Mouse (Mus musculus) C2C12 (cell line): ENCODE measurements around the gene Slc10a7. TPM values are rescaled to one million over a fixed set of nuclear protein-coding genes. Genes with fewer than 3 reads are reported as not detected.
A peak's percentile ranks its signal among the peaks of the same experiment; 100 is the strongest.
"Not testable (repeated sequence)": the region's sequence is repeated elsewhere in the genome, so short reads cannot be mapped to it uniquely, and the experiment has no call there.

ENCODE experiments used
- H3K27me3 ChIP-seq: one replicate; pipeline ENCODE4 v1.6.1; 2011; ENCODE audit not compliant: control insufficient read depth, insufficient read depth, insufficient read length
- H3K36me3 ChIP-seq: one replicate; pipeline ENCODE4 v1.6.1; 2011; ENCODE audit not compliant: control insufficient read depth, insufficient read depth
- H3K4me3 ChIP-seq: one replicate; pipeline ENCODE4 v1.5.1; 2011; ENCODE audit warnings: mild to moderate bottlenecking, control low read depth; ENCODE audit not compliant: poor library complexity, insufficient read depth, severe bottlenecking
- H3K79me2 ChIP-seq: one replicate; pipeline ENCODE4 v1.6.1; 2011; ENCODE audit not compliant: control insufficient read depth, insufficient read depth
- H3K79me3 ChIP-seq: one replicate; pipeline ENCODE4 v1.6.1; 2011; ENCODE audit warnings: low read depth, control low read depth
- H3ac ChIP-seq: one replicate; pipeline ENCODE3; 2011; ENCODE audit warnings: low read depth; ENCODE audit not compliant: control insufficient read depth, insufficient read length
- CEBPB ChIP-seq: IDR thresholded peaks from one replicate; pipeline ENCODE4 v1.6.1; 2011; ENCODE audit warnings: low read depth, mild to moderate bottlenecking, control low read depth, moderate library complexity
- CTCF ChIP-seq: IDR thresholded peaks from one replicate; pipeline ENCODE4 v1.5.1; 2011; ENCODE audit not compliant: control insufficient read depth, insufficient read depth, insufficient read length
- FOSL1 ChIP-seq: IDR thresholded peaks from one replicate; pipeline ENCODE4 v1.8.0; 2011; ENCODE audit warnings: mild to moderate bottlenecking, low read length; ENCODE audit not compliant: poor library complexity, insufficient read depth, severe bottlenecking
- MAX ChIP-seq: IDR thresholded peaks from one replicate; pipeline ENCODE4 v1.6.1; 2011; ENCODE audit warnings: mild to moderate bottlenecking, control low read depth
- MYOD1 ChIP-seq: IDR thresholded peaks from one replicate; pipeline ENCODE4 v1.6.1; 2011; ENCODE audit warnings: low read depth; ENCODE audit not compliant: control insufficient read depth, insufficient read length
- MYOG ChIP-seq: IDR thresholded peaks from one replicate; pipeline ENCODE4 v1.6.1; 2011; ENCODE audit not compliant: control insufficient read depth, insufficient read length; ENCODE audit errors: extremely low read depth
- USF1 ChIP-seq: IDR thresholded peaks from one replicate; pipeline ENCODE4 v1.6.1; 2011; ENCODE audit warnings: low read depth, mild to moderate bottlenecking, control low read depth, moderate library complexity
- long read RNA-seq, 2 experiments: library from polyadenylated mRNA; unstranded; transcript quantifications; one replicate each; pipeline ENCODE4 v2.0.0; 2019 to 2020
- polyA plus RNA-seq: library from polyadenylated mRNA; unstranded; fragments of >200 nt; fragmentation: generic; extraction: Trizol; gene quantifications from one replicate; pipeline ENCODE4 v1.2.1, GENCODE M21; 2012; ENCODE audit warnings: missing spikeins

Gene Slc10a7
- polyA plus RNA-seq = 7.5 TPM
- long read RNA-seq, experiment 1, partial matches to known transcripts = 1 of 3 reads
- long read RNA-seq, experiment 1, other reads (novel, unspliced or antisense) = 1 of 3 reads
- long read RNA-seq, experiment 2, transcript Slc10a7-201 (12 exons, 3,595 nt) = major isoform, 95 of 126 reads
- long read RNA-seq, experiment 2, partial matches to known transcripts = 4 of 126 reads
- long read RNA-seq, experiment 2, other reads (novel, unspliced or antisense) = 23 of 126 reads

DNA sequence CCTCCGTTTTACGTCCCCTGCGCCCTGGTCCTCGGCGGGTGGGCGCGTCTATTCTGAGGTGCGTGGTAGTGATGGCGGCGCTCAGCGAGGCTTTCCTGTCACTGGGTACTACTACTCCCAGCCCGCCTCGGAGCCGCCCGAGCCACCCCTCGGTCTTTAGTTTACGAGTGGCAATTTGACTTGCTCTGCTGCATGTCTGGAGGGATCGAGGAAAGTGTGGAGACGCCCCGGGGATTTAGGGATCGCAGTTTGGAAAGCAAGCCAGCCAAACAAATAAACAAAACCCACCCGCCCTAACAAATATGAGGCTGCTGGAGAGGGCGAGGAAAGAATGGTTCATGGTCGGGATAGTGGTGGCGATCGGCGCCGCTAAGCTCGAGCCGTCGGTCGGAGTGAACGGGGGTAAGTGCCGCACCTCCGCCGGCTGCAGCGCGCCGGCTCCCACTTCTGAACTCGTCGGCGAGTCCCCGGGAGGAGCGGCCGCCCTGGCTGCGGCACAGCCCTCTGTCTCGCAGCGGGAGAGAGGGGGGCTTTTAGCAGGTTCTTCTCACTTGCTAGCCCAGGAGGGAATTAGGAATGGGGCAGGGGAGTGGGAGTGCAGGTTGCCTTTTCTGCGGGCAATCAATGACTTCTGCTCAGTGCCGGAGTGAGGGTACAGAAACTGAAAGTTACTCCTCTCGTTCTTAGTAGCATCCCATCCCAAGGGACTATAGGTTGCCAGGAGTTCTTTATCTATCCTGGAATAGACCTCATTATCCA, at the start of gene Slc10a7:
Gene Slc10a7, plus strand, starts transcription at position 74 of the 759 bp plus-strand sequence.
- Histone ChIP-seq H3K4me3 (peak within 1 kb of the TSS; percentile 89), H3K79me2 (peaks cover 89% of the 10 kb centered on the region), H3K79me3 (peaks cover 54% of the 10 kb centered on the region), H3K36me3 (peaks cover 17% of the 10 kb centered on the region), H3ac (peak within 1 kb of the TSS; percentile 98), H3K27me3 (no peaks in the 10 kb centered on the region)
- TF ChIP-seq FOSL1 = no peak
- TF ChIP-seq USF1 = no peak
- no peak for TF ChIP-seq CTCF
- TF ChIP-seq MAX = no peak
- no peak for TF ChIP-seq MYOD1
- TF ChIP-seq MYOG = no peak
- TF ChIP-seq CEBPB = no peak

DNA sequence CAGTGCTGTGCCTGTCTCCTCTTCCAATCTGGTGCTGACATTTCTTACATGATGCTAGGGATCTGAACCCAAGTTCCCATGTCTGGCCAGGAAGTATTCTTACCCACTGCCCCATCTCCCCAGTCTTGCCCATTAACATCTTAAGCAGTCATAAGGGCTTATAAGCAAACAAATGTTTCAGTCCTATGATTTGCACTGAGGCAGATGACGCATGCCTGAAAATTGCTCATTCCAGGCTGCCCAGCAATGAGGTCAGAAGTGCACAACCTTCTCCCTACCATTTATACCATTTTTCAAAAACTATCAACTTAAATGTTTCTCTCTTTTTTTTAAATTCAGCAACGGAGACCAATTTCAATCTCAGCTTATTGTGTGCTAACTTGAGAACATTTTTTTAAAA, 45.2 kb upstream of the Slc10a7 start:
- TF ChIP-seq USF1 (no peak), CEBPB (no peak), MYOG (no peak), MAX (no peak), CTCF (no peak), FOSL1 (no peak), MYOD1 (no peak)
- no peak overlapping the region for H3ac ChIP-seq
- no peaks in the 10 kb centered on the region for H3K27me3 ChIP-seq
- no peaks in the 10 kb centered on the region for H3K79me3 ChIP-seq
- H3K79me2 ChIP-seq = no peaks in the 10 kb centered on the region
- no peak overlapping the region for H3K4me3 ChIP-seq
- no peaks in the 10 kb centered on the region for H3K36me3 ChIP-seq

DNA sequence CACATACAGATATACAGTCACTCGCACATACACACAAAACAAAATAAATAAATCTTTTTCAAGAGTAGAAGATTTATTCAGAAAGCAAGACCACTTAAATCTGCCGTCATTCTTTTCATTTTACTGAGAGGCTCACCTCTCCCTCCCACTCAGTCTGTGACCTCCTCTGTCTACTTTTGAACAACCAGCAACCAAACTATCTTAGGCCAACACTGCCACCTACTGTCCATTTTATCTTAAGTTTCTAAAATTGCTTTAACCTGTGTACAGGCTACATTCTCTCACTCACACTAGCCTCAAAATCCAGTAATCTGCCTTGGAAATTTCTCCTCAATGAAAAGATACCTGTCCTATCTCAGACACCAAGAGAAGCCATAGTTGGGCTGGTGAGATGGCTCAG, 41.3 kb upstream of the Slc10a7 start:
- H3K79me2 ChIP-seq = no peaks in the 10 kb centered on the region
- H3K27me3 ChIP-seq = no peaks in the 10 kb centered on the region
- no peaks in the 10 kb centered on the region for H3K79me3 ChIP-seq
- H3K4me3 ChIP-seq = no peak overlapping the region
- TF ChIP-seq MAX (no peak), USF1 (no peak), CEBPB (no peak), CTCF (no peak), MYOD1 (no peak), FOSL1 (no peak), MYOG (no peak)
- H3ac ChIP-seq = no peak overlapping the region
- no peaks in the 10 kb centered on the region for H3K36me3 ChIP-seq

DNA sequence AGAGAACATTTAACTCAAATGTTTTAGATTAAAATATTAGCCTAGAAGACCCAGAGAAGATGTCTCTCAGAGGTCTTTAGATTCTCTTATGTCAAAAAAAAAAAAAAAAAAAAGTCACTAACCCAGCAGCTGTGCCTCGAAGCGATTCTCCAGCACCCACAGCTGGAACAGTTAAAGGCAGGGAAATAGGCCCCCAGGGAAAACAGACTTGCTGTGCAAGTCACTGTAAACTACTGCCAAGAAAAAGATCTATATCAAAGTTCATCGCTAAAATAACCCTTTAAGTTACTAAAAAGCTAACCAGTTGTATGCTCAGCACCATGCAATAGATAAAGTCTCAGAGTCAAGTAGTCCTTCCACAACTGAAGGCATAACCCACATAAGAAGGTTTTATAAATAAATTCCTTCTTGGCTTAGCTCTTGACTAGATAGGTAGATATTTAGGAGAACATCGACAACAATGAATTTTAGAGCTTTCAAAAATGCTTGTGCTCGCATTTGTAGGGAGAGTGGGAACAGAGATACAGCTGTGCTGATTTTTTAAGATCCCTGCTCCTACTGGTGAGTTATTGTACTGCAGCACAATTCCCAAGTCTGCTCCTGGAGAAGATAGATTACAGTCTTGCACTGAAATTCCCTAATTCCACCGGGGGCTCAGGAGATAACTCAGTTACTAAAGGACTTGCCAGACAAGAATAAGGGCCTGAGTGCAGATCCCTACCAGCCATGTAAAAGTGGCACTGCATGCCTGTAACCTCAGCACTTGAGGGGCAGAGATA, 31.9 kb upstream of the Slc10a7 start:
- no peaks in the 10 kb centered on the region for H3K36me3 ChIP-seq
- H3K79me2 ChIP-seq = no peaks in the 10 kb centered on the region
- H3K4me3 ChIP-seq = no peak overlapping the region
- H3K27me3 ChIP-seq = peaks cover 3% of the 10 kb centered on the region
- H3ac ChIP-seq = no peak overlapping the region
- no peaks in the 10 kb centered on the region for H3K79me3 ChIP-seq
- TF ChIP-seq USF1 = no peak
- TF ChIP-seq MYOD1 = no peak
- no peak for TF ChIP-seq CEBPB
- no peak for TF ChIP-seq MAX
- TF ChIP-seq CTCF = no peak
- TF ChIP-seq FOSL1 = no peak
- no peak for TF ChIP-seq MYOG

DNA sequence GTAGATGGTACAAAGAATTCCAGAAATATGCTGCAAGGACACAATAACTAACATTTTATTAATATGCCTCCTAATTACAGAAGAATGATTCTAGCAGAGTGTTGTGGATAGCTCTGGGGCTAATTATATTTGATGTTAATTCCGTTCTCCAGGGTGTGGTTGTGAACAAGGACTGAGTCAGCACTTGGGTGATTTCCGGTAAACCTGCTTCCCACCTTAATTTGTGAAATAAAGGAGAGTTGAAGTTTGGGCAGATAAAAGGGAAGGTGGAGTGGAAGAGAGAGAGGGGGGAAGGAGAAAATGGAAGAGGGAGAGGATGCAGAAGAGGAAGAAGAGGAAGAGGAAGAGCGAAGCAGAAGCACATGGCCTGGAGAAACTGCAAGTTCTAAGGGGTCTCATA, 19.4 kb upstream of the Slc10a7 start:
- Histone ChIP-seq H3K79me3 (no peaks in the 10 kb centered on the region), H3K79me2 (no peaks in the 10 kb centered on the region), H3K4me3 (no peak overlapping the region), H3K27me3 (peaks cover 6% of the 10 kb centered on the region), H3K36me3 (no peaks in the 10 kb centered on the region), H3ac (no peak overlapping the region)
- TF ChIP-seq CEBPB = no peak
- TF ChIP-seq USF1 = no peak
- TF ChIP-seq FOSL1 = no peak
- no peak for TF ChIP-seq MYOG
- TF ChIP-seq CTCF = no peak
- no peak for TF ChIP-seq MYOD1
- TF ChIP-seq MAX = no peak

DNA sequence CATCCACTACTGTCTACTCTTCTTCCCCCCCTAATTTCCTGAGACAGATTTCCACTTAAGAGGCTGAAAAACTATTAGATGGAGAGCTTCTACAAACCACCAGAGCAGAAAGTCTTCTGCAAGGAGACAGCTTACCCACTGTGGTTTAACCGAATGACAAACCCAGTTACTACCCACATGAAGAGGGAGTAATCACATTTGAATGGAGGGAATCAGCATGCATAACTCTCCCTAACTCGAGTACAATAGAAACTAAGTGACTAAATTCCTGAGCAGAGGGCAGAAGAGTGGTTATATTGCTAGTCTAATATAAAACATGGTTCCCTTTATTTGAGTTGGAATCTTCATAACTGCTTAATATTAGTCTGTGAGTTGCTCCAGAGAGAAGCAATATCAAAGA, 16.1 kb upstream of the Slc10a7 start:
- no peaks in the 10 kb centered on the region for H3K27me3 ChIP-seq
- H3K4me3 ChIP-seq = no peak overlapping the region
- no peaks in the 10 kb centered on the region for H3K79me2 ChIP-seq
- TF ChIP-seq USF1 (no peak), MYOG (no peak), MYOD1 (no peak), CEBPB (no peak), FOSL1 (no peak), MAX (no peak), CTCF (no peak)
- H3ac ChIP-seq = no peak overlapping the region
- H3K36me3 ChIP-seq = no peaks in the 10 kb centered on the region
- no peaks in the 10 kb centered on the region for H3K79me3 ChIP-seq

DNA sequence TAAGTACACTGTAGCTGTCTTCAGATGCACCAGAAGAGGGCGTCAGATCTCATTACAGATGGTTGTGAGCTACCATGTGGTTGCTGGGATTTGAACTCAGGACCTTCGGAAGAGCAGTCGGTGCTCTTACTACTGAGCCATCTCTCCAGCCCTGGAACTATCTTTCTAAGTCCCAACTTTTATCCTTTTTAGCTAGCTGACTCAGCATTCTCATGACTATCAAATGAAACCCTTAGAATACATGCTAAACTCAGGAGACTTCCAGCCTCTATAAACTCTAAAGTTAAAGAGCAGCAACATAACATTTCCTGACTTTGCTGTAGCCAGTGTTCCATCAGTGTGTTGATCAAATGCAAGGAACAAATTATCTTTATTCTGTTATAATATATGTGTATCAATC, 12.9 kb upstream of the Slc10a7 start:
- H3ac ChIP-seq, H3K79me3 ChIP-seq, H3K36me3 ChIP-seq, H3K27me3 ChIP-seq, H3K79me2 ChIP-seq, H3K4me3 ChIP-seq: not testable (repeated sequence)
